Mouse (Mus musculus): Measurements from ENCODE around the gene Psmg3. TPM values are rescaled to one million over a fixed set of nuclear protein-coding genes. Genes with fewer than 3 reads are reported as not detected.

Gene Psmg3
- total and polyA plus RNA-seq, 2 experiments from 2014 or later, result 20.4 to 61.0 TPM

DNA sequence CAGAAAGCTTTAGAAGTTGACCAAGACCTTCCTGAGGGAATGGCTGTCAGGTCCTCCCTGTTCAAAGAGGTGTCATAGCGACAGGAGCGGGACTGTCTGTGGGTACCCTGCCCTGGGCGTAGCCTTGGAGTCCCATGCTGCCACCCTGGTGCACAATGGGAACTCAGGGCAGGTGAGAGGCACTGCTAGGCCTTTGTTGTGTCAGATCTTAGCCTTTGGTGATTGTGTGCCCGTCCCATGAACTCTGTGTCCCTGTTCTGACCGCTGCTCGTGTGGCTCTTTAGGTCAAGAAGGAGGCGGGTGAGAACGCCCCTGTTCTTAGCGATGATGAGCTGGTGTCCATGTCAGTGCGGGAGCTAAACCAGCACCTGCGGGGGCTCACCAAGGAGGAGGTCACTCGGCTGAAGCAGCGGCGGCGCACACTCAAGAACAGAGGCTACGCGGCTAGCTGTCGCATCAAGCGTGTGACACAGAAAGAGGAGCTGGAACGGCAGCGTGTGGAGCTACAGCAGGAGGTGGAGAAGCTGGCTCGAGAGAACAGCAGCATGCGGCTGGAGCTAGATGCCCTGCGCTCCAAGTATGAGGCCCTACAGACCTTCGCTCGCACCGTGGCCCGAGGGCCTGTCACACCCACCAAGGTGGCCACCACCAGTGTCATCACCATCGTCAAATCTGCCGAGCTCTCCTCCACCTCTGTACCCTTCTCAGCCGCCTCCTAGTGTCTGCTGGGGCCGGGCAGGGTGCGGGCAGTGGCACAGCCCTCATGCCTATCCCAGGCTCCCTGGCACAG, 26.7 kb downstream of the Psmg3 start:
- H3K9me3 ChIP-seq (ENCODE audit: low read length), result no peaks in the 10 kb centered on the region
- no peak for TF ChIP-seq CTCF (IDR thresholded peaks at IDR 0.05)

GRCm38 (mm10) chr5:139799041-139799440, 27.6 kb downstream of the Psmg3 start:
- no peak for DNase-seq (ENCODE audit: low spot score)
- H3K4me2 ChIP-seq (ENCODE audit: low read depth, low read length, poor library complexity, severe bottlenecking), result peak overlapping the region; percentile 81
- TF ChIP-seq CTCF (IDR thresholded peaks at IDR 0.05), result no peak
- H3K4me1 ChIP-seq (ENCODE audit: insufficient read depth, low read length), result peaks cover 15% of the 10 kb centered on the region; the same call in 1 of the 2 replicates
- H3K9ac ChIP-seq (replicated peaks; ENCODE audit: low read length, poor library complexity, severe bottlenecking), result no peak overlapping the region
- H3K27me3 ChIP-seq (ENCODE audit: insufficient read depth, low read length), result no peaks in the 10 kb centered on the region
- no peak for ATAC-seq (ENCODE audit: low FRiP score)
- 89% methylated on average over 9 of the region's 9 CpGs for WGBS
- no peaks in the 10 kb centered on the region for H3K9me3 ChIP-seq (ENCODE audit: low read length)
- peaks cover 12% of the 10 kb centered on the region for H3K36me3 ChIP-seq (ENCODE audit: insufficient read depth, low read length)
- H3K27ac ChIP-seq (ENCODE audit: low read depth, low read length), result no peak overlapping the region
- no peak overlapping the region for H3K4me3 ChIP-seq (ENCODE audit: low read depth, low read length)

More for the DNA sequence above, 26.7 kb downstream of the Psmg3 start:
- H3K27me3 ChIP-seq (ENCODE audit: insufficient read depth, low read length), result no peaks in the 10 kb centered on the region
- DNase-seq (ENCODE audit: low spot score) (no peak), ATAC-seq (ENCODE audit: low FRiP score) (no peak)
- H3K27ac ChIP-seq (ENCODE audit: low read depth, low read length), result no peak overlapping the region
- H3K4me2 ChIP-seq (ENCODE audit: low read depth, low read length, poor library complexity, severe bottlenecking), result no peak overlapping the region
- WGBS, result 90% methylated on average over 33 of the region's 33 CpGs
- H3K4me1 ChIP-seq (ENCODE audit: insufficient read depth, low read length), result peaks cover 15% of the 10 kb centered on the region; the same call in 1 of the 2 replicates
- H3K9ac ChIP-seq (replicated peaks; ENCODE audit: low read length, poor library complexity, severe bottlenecking), result no peak overlapping the region
- H3K36me3 ChIP-seq (ENCODE audit: insufficient read depth, low read length), result peaks cover 12% of the 10 kb centered on the region
- H3K4me3 ChIP-seq (ENCODE audit: low read depth, low read length), result no peak overlapping the region

DNA sequence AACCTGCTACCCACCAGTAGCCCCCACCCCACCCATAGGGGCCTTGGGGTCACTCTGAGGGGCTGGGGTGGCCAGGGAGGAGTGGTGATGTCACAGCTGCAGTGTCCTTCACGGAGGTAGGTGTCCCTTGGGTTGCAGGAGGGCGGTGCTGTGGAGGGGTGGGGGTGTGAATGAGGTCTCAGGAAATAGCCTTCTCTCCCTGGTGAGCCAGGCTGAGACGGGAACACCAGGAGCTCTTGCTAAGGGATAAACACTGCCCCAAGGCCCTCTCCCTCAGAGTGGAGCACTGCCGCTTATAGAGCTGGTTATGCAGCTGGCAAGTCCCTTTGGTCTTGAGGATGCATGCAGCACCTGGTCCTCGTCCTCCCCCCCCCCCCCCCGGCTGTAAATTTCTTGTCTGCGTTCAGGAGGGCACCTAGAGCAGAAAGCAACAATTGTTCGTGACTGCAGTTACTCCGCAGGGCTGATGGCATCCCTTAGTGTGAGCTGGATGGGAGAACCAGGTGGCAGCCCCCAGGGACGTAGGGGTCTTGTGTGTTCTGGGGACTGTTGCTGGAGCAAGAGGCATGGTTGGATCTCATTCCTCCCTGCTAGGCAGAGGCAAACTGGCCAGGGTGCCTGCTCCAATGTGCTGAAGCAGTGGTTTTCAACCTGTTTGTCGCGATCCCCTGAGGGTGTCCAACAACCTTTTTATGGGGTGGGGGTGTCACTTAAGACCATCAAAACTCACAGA, 28.4 kb downstream of the Psmg3 start:
- Histone ChIP-seq H3K4me2 (ENCODE audit: low read depth, low read length, poor library complexity, severe bottlenecking) (peak overlapping the region; percentile 81), H3K27me3 (ENCODE audit: insufficient read depth, low read length) (no peaks in the 10 kb centered on the region), H3K4me1 (ENCODE audit: insufficient read depth, low read length) (peaks cover 15% of the 10 kb centered on the region; the same call in 1 of the 2 replicates), H3K9me3 (ENCODE audit: low read length) (no peaks in the 10 kb centered on the region), H3K9ac (replicated peaks; ENCODE audit: low read length, poor library complexity, severe bottlenecking) (peak overlapping the region; percentile 70), H3K27ac (ENCODE audit: low read depth, low read length) (peak overlapping the region; percentile 87), H3K36me3 (ENCODE audit: insufficient read depth, low read length) (peaks cover 12% of the 10 kb centered on the region), H3K4me3 (ENCODE audit: low read depth, low read length) (peak overlapping the region; percentile 39)
- 24% methylated on average over 12 of the region's 12 CpGs for WGBS
- peak; percentile 35 for DNase-seq (ENCODE audit: low spot score)
- no peak for TF ChIP-seq CTCF (IDR thresholded peaks at IDR 0.05)
- peak; percentile 29 for ATAC-seq (ENCODE audit: low FRiP score)

GRCm38 (mm10) chr5:139797473-139798167, 29.1 kb downstream of the Psmg3 start:
- peaks cover 12% of the 10 kb centered on the region for H3K36me3 ChIP-seq (ENCODE audit: insufficient read depth, low read length)
- H3K4me2 ChIP-seq (ENCODE audit: low read depth, low read length, poor library complexity, severe bottlenecking), result peak overlapping the region; percentile 81
- H3K27ac ChIP-seq (ENCODE audit: low read depth, low read length), result peak overlapping the region; percentile 87
- no peaks in the 10 kb centered on the region for H3K9me3 ChIP-seq (ENCODE audit: low read length)
- peak overlapping the region; percentile 39 for H3K4me3 ChIP-seq (ENCODE audit: low read depth, low read length)
- DNase-seq (ENCODE audit: low spot score), result peak; percentile 95
- TF ChIP-seq CTCF (IDR thresholded peaks at IDR 0.05), result no peak
- H3K9ac ChIP-seq (replicated peaks; ENCODE audit: low read length, poor library complexity, severe bottlenecking), result peak overlapping the region; percentile 70
- 17% methylated on average over 11 of the region's 11 CpGs for WGBS
- H3K27me3 ChIP-seq (ENCODE audit: insufficient read depth, low read length), result no peaks in the 10 kb centered on the region
- peaks cover 15% of the 10 kb centered on the region; the same call in 1 of the 2 replicates for H3K4me1 ChIP-seq (ENCODE audit: insufficient read depth, low read length)
- ATAC-seq (ENCODE audit: low FRiP score), result peak; percentile 81

GRCm38 (mm10) chr5:139796900-139797299, 29.8 kb downstream of the Psmg3 start:
- Histone ChIP-seq H3K4me1 (ENCODE audit: insufficient read depth, low read length) (peaks cover 15% of the 10 kb centered on the region; the same call in 1 of the 2 replicates), H3K27ac (ENCODE audit: low read depth, low read length) (0 out of 2 replicates have a peak overlapping the region, but pooled peaks have one; percentile 87)

More at GRCm38 (mm10) chr5:139796900-139797299, 29.8 kb downstream of the Psmg3 start:
- H3K4me2 ChIP-seq (ENCODE audit: low read depth, low read length, poor library complexity, severe bottlenecking), result peak overlapping the region; percentile 81; the same call in 1 of the 2 replicates
- no peak overlapping the region for H3K9ac ChIP-seq (replicated peaks; ENCODE audit: low read length, poor library complexity, severe bottlenecking)
- no peak overlapping the region for H3K4me3 ChIP-seq (ENCODE audit: low read depth, low read length)
- 19% methylated on average over 13 of the region's 13 CpGs for WGBS
- H3K27me3 ChIP-seq (ENCODE audit: insufficient read depth, low read length), result no peaks in the 10 kb centered on the region
- TF ChIP-seq CTCF (IDR thresholded peaks at IDR 0.05), result no peak
- peaks cover 12% of the 10 kb centered on the region for H3K36me3 ChIP-seq (ENCODE audit: insufficient read depth, low read length)
- H3K9me3 ChIP-seq (ENCODE audit: low read length), result no peaks in the 10 kb centered on the region
- ATAC-seq (ENCODE audit: low FRiP score), result no peak
- DNase-seq (ENCODE audit: low spot score), result peak; percentile 40

Measured in midbrain, postnatal 0 days (tissue).